In genomic region chr12:116049701-116050100, GRCm38 (mm10) we compare ENCODE assay signal across 9 mouse cellular contexts. TPM values are rescaled to one million over a fixed set of nuclear protein-coding genes. Genes with fewer than 3 reads are reported as not detected.
DNase-seq lines count a peak whose midpoint lies in the region; ATAC-seq and TF ChIP-seq lines count a peak whose summit lies in the region.
"Had no signal": no experiment of that assay in that cellular context is flagged by ENCODE, and none has a peak within 500 bp of the region (broad histone marks: within the 10 kb centered on the region; RNA-seq: fewer than 3 reads in every experiment).

No protein-coding gene starts in this region.

- H3K27me3 ChIP-seq in intestine, postnatal 0 days (replicated peaks; ENCODE audit: control insufficient read depth, insufficient read depth, low read length): no peaks in the 10 kb centered on the region
- no peaks in the 10 kb centered on the region for H3K27me3 ChIP-seq in intestine, embryonic 15.5 days (replicated peaks)
- no peaks in the 10 kb centered on the region for H3K27me3 ChIP-seq in midbrain, postnatal 0 days (ENCODE audit: insufficient read depth, low read length)
- H3K27me3 ChIP-seq: lung, embryonic 15.5 days had no signal

- no peaks in the 10 kb centered on the region for H3K9me3 ChIP-seq in intestine, postnatal 0 days (ENCODE audit: control insufficient read depth)
- H3K9me3 ChIP-seq in intestine, embryonic 15.5 days: no peaks in the 10 kb centered on the region
- no peaks in the 10 kb centered on the region for H3K9me3 ChIP-seq in midbrain, postnatal 0 days (ENCODE audit: low read length)
- H3K9me3 ChIP-seq: lung, embryonic 15.5 days had no signal

- TF ChIP-seq CTCF in intestine, postnatal 0 days (IDR thresholded peaks at IDR 0.05; ENCODE audit: low read depth): peak; percentile 80
- peak; percentile 43; the same call in 1 of the 2 replicates for TF ChIP-seq CTCF in cortical plate, adult 2 months (IDR thresholded peaks at IDR 0.05; ENCODE audit: extremely low read depth, insufficient read depth, low read length)
- peak; percentile 64 for TF ChIP-seq CTCF in midbrain, postnatal 0 days (IDR thresholded peaks at IDR 0.05)

- H3K4me3 ChIP-seq in intestine, postnatal 0 days (ENCODE audit: low read depth, low read length): no peak overlapping the region
- no peak overlapping the region for H3K4me3 ChIP-seq in intestine, embryonic 15.5 days (replicated peaks)
- H3K4me3 ChIP-seq in cortical plate, adult 2 months (ENCODE audit: insufficient read depth, low read length): no peak overlapping the region
- peak overlapping the region; percentile 74; the same call in 1 of the 2 replicates for H3K4me3 ChIP-seq in midbrain, postnatal 0 days (ENCODE audit: low read depth, low read length)

- H3K36me3 ChIP-seq in intestine, postnatal 0 days (ENCODE audit: control insufficient read depth, insufficient read depth): peaks cover 7% of the 10 kb centered on the region; the same call in 1 of the 2 replicates
- H3K36me3 ChIP-seq in intestine, embryonic 15.5 days: peaks cover 6% of the 10 kb centered on the region
- peaks cover 6% of the 10 kb centered on the region for H3K36me3 ChIP-seq in midbrain, postnatal 0 days (ENCODE audit: insufficient read depth, low read length)

- no peak for ATAC-seq in intestine, postnatal 0 days
- no peak for ATAC-seq in intestine, embryonic 15.5 days
- no peak for ATAC-seq in midbrain, postnatal 0 days (ENCODE audit: low FRiP score)

- H3K27ac ChIP-seq in intestine, postnatal 0 days (ENCODE audit: low read depth, low read length): no peak overlapping the region
- H3K27ac ChIP-seq in intestine, embryonic 15.5 days: no peak overlapping the region
- H3K27ac ChIP-seq in cortical plate, adult 2 months (ENCODE audit: insufficient read depth, low read length): no peak overlapping the region
- H3K27ac ChIP-seq in midbrain, postnatal 0 days (ENCODE audit: low read depth, low read length): no peak overlapping the region

- peak; percentile 67 for DNase-seq in ES-CJ7 (ENCODE audit: low read depth, low spot score)
- DNase-seq in midbrain, postnatal 0 days (ENCODE audit: low spot score): peak; percentile 15
- no peak for DNase-seq in left cerebral cortex, postnatal 10 days (ENCODE audit: extremely low spot score in 1 of 2, low spot score in 2 of 2)
- no peak for DNase-seq in right cerebral cortex, postnatal 4 days
- DNase-seq in testis, postnatal 14 days (ENCODE audit: low spot score): no peak

- WGBS in intestine, postnatal 0 days: 77% methylated on average over 6 of the region's 6 CpGs
- 78% methylated on average over 6 of the region's 6 CpGs for WGBS in intestine, embryonic 15.5 days
- 91% methylated on average over 6 of the region's 6 CpGs for WGBS in midbrain, postnatal 0 days

- no peak overlapping the region for H3K9ac ChIP-seq in intestine, postnatal 0 days (ENCODE audit: low read depth, low read length)
- no peak overlapping the region for H3K9ac ChIP-seq in intestine, embryonic 15.5 days
- no peak overlapping the region for H3K9ac ChIP-seq in midbrain, postnatal 0 days (replicated peaks; ENCODE audit: low read length, poor library complexity, severe bottlenecking)

- no peaks in the 10 kb centered on the region; the same call in 1 of the 2 replicates for H3K4me1 ChIP-seq in intestine, postnatal 0 days (replicated peaks; ENCODE audit: control insufficient read depth, insufficient read depth, low read length)
- peaks cover 8% of the 10 kb centered on the region for H3K4me1 ChIP-seq in intestine, embryonic 15.5 days (replicated peaks)
- no peaks in the 10 kb centered on the region; the same call in 1 of the 2 replicates for H3K4me1 ChIP-seq in cortical plate, adult 2 months (ENCODE audit: control insufficient read depth, insufficient read depth, low read length)
- H3K4me1 ChIP-seq in midbrain, postnatal 0 days (ENCODE audit: insufficient read depth, low read length): peaks cover 4% of the 10 kb centered on the region

- TF ChIP-seq POLR2A in cortical plate, adult 2 months (IDR thresholded peaks at IDR 0.05; ENCODE audit: extremely low read depth, insufficient read depth, low read length): no peak

- no peak overlapping the region for H3K4me2 ChIP-seq in intestine, postnatal 0 days (replicated peaks; ENCODE audit: low read depth)
- H3K4me2 ChIP-seq in intestine, embryonic 15.5 days (replicated peaks): no peak overlapping the region
- no peak overlapping the region for H3K4me2 ChIP-seq in midbrain, postnatal 0 days (ENCODE audit: low read depth, low read length, poor library complexity, severe bottlenecking)

- intact Hi-C loops in left cerebral cortex, postnatal 10 days (cut with DNase I): no loop called here

RNA-seq across cellular contexts. Expression of gene Zfp386, which starts 2.2 kb away (rescaled TPM):
- 17.3 and 17.8 TPM in 2 replicates for polyA plus RNA-seq in intestine, postnatal 0 days (2015; fragmentation: Nextera tagmentation; extraction: Ambion mirVana)
- 27.8 and 36.8 TPM in 2 replicates for polyA plus RNA-seq in intestine, embryonic 15.5 days (2015; fragmentation: Nextera tagmentation; extraction: Ambion mirVana)
- polyA plus RNA-seq in cortical plate, adult 2 months (2012; rRNA removed): 28.4 and 30.9 TPM in 2 replicates
- 32.1 and 37.9 TPM in 2 replicates for total RNA-seq in midbrain, postnatal 0 days (2014; rRNA removed)
- 33.5 and 37.1 TPM in 2 replicates for polyA plus RNA-seq in midbrain, postnatal 0 days (2015; fragmentation: Nextera tagmentation; extraction: Ambion mirVana)
- 10 to 100 TPM; 40.4 to 40.8 TPM for total RNA-seq in left cerebral cortex, postnatal 10 days (2021)

RNA-seq across cellular contexts. Expression of gene Vipr2, which starts 27.8 kb away (rescaled TPM):
- polyA plus RNA-seq in intestine, postnatal 0 days (2015; fragmentation: Nextera tagmentation; extraction: Ambion mirVana): 1.7 and 2.2 TPM in 2 replicates
- 2.5 and 2.6 TPM in 2 replicates for polyA plus RNA-seq in intestine, embryonic 15.5 days (2015; fragmentation: Nextera tagmentation; extraction: Ambion mirVana)
- polyA plus RNA-seq in cortical plate, adult 2 months (2012; rRNA removed): 0.36 and 0.52 TPM in 2 replicates
- 2.5 and 3.9 TPM in 2 replicates for total RNA-seq in midbrain, postnatal 0 days (2014; rRNA removed)
- polyA plus RNA-seq in midbrain, postnatal 0 days (2015; fragmentation: Nextera tagmentation; extraction: Ambion mirVana): 0.95 and 1.2 TPM in 2 replicates
- total RNA-seq in left cerebral cortex, postnatal 10 days (2021): 1 to 10 TPM; 2.0 to 2.3 TPM

Comparison
In these comparisons a context has a peak if more than half of its experiments do, and no peak if none do; other contexts are left out.
1. DNase-seq: peak in ES-CJ7 (single experiment) and midbrain, postnatal 0 days (single experiment); none in left cerebral cortex, postnatal 10 days (0 of 2), right cerebral cortex, postnatal 4 days (single experiment) and testis, postnatal 14 days (single experiment).
2. Peak in every context shown above with its lines, with median percentiles within 50 percentile points of each other: CTCF ChIP-seq.